Mouse (Mus musculus) bone marrow, adult 2 months (tissue): ENCODE results near the gene Aar2. TPM values are rescaled to one million over a fixed set of nuclear protein-coding genes. Genes with fewer than 3 reads are reported as not detected.

Source experiments
- H3K27ac ChIP-seq: fragments of 200-500 bp; 2 replicates; pipeline ENCODE4 v1.5.1; 2012; ENCODE audit warnings: low read depth, mild to moderate bottlenecking, control low read depth, inconsistent platforms, low read length; ENCODE audit not compliant: control insufficient read depth, poor library complexity, insufficient read depth
- H3K4me1 ChIP-seq: fragments of 200-500 bp; 2 replicates; pipeline ENCODE4 v1.6.1; 2011; ENCODE audit warnings: low read length; ENCODE audit not compliant: control insufficient read depth, insufficient read depth
- H3K4me3 ChIP-seq: fragments of 200-500 bp; replicated peaks from 2 replicates; pipeline ENCODE3; 2011; ENCODE audit warnings: mild to moderate bottlenecking, low read depth, low read length, control low read depth; ENCODE audit not compliant: control insufficient read depth
- CTCF ChIP-seq: fragments of 200-500 bp; IDR thresholded peaks from 2 replicates; pipeline ENCODE4 v1.5.1; 2011; ENCODE audit warnings: low read length, control low read depth; ENCODE audit not compliant: control insufficient read depth, insufficient read depth
- POLR2A ChIP-seq: fragments of 200-500 bp; IDR thresholded peaks from 2 replicates; pipeline ENCODE4 v1.6.1; 2011; ENCODE audit warnings: low read depth, mild to moderate bottlenecking, control low read depth, low read length, borderline replicate concordance; ENCODE audit not compliant: control insufficient read depth
- WGBS: fragments of 180-500 bp; shearing (Covaris S2); methylation state at CpG from one replicate; pipeline ENCODE4 v1.1.7; 2018; 5-methylcytosine and 5-hydroxymethylcytosine counted together
- polyA plus RNA-seq: library from polyadenylated mRNA; stranded (reverse); fragments of >200 nt; gene quantifications from 2 replicates; pipeline ENCODE4 v1.2.4, GENCODE M21; 2011; ENCODE audit warnings: low replicate concordance; ENCODE audit not compliant: missing spikeins, insufficient read depth, insufficient read length

Aar2 gene
- polyA plus RNA-seq, 1 experiment = 15.1 TPM

DNA sequence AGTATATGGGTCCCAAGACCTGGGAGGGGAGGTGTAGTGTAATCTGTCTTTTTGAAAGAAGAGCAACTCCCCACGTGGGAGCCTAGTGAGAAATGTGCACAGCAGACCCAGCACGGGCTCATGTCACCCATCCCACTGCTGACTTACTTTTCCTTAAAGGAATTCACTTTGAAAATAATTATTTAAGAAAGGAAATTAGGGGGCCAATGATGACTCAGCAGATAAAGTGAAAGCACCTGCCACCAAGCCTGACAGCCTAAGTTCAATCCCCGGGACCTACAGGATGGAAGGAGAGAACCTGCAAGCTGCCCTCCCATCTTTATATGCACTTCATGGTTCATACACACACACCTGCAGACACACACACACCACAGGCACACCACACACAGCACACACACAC lies 3.6 kb upstream of the Aar2 start:
- TF ChIP-seq POLR2A (no peak), CTCF (no peak)
- H3K4me1 ChIP-seq = no peaks in the 10 kb centered on the region; the same call in 1 of the 2 replicates
- WGBS = 64% methylated on average over 3 of the region's 3 CpGs
- H3K4me3 ChIP-seq = no peak overlapping the region
- H3K27ac ChIP-seq = no peak overlapping the region

DNA sequence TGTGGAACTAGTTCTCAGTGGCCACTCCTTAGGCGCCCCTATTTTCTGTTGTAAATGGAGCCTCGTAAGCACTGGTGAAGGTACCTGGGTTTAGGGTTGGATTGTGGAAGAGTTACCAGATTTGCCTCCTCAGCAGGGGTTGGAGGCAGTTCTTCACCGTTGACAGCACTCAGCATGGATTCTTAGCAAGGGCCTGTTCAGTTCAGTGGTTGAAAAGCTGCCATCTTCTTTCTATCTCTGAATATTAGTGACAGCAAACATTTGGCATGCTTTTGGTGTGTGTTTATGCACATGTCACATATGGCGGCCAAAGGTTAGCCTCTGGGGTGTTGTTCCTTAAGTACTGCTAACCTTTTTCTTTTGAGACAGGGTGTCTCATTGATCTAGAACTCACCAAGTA lies 5.0 kb downstream of the Aar2 start:
- no peak for TF ChIP-seq POLR2A
- no peak for TF ChIP-seq CTCF
- H3K4me3 ChIP-seq = no peak overlapping the region
- 89% methylated on average over 4 of the region's 4 CpGs for WGBS
- H3K4me1 ChIP-seq = no peaks in the 10 kb centered on the region
- H3K27ac ChIP-seq = no peak overlapping the region

DNA sequence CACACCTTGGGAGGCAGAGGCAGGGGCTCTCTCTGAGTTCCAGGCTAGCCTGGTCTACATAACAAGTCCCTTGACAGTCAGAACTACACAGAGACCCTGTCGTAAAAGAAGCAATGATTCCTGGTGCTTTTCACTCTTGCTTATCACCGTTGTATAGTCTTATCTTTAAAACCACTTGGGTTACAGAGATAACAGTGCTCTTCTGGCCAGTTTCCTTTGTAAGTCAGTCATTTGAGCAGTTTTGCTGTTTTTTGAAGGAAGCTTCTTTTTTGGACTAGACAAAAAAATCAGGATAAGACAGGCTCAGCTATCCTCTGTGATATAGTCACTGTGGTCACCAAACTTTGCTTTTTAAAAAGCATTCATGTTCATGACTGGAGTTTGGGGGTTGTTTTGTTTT lies 14.4 kb downstream of the Aar2 start:
- no peaks in the 10 kb centered on the region; the same call in 1 of the 2 replicates for H3K4me1 ChIP-seq
- no peak overlapping the region for H3K4me3 ChIP-seq
- TF ChIP-seq POLR2A (no peak), CTCF (no peak)
- H3K27ac ChIP-seq = no peak overlapping the region
- WGBS = 51% methylated on average over 2 of the region's 2 CpGs

DNA sequence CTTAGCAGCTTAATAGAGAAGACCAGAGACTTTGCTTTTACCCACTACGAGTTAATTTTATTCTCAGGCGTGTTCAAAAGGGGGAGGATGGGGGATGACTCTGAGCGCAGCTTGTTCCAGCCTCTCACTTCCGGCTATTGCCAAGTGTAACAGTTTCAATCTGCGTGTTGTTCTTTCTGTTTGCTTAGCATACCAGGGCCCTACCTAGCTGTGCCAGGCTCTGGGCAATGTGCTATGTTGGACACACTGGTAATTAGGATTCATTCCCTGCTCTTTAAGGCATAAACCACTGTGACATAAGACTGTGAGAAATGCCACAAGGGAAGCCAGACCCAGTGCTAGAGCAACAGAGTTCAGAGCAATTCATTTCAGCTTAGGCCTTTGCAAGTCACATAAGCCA lies 16.2 kb downstream of the Aar2 start:
- H3K4me3 ChIP-seq = no peak overlapping the region
- H3K4me1 ChIP-seq = no peaks in the 10 kb centered on the region
- no peak overlapping the region for H3K27ac ChIP-seq
- 77% methylated on average over 5 of the region's 5 CpGs for WGBS
- TF ChIP-seq POLR2A = no peak
- TF ChIP-seq CTCF = no peak

DNA sequence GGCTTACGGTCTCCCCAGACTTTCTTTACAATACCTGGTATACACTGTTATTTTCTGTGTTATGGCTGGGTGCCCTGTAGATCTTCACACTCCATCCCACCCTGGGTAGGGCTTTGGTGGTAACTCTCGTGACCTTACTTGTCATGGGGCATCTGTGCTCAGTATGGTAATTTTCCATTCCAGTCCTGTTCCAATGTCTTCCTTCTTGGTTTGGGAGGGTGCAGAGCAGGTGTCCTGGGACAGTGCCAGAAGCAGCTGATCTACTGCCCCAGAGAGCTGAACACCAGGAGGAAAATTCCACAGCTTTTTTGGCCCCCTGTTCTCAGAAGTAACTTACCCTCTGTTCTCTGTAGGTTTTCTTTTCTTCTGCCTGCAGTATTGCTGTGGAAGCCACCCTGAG lies 19.1 kb downstream of the Aar2 start:
- TF ChIP-seq POLR2A (no peak), CTCF (no peak)
- 90% methylated on average over 2 of the region's 2 CpGs for WGBS
- H3K4me3 ChIP-seq = no peak overlapping the region
- no peak overlapping the region for H3K27ac ChIP-seq
- no peaks in the 10 kb centered on the region for H3K4me1 ChIP-seq

DNA sequence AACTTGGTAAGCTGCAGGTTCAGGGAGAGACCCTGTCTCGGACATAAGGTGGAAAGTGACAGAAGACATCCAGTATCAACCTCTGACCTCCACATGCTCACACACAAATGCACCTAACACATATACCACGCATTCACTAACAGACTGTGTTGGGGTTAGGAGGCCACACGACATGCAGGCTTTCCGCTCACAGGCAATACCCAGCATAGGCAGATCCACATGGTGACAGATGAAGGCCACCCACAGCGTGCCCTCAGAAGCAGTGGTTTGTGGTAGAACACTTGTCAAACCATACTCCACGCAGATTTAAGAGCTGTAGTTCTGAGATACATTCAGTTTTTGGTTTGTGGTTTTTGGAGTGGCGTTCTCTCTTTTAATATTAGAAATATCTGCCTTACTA lies 21.3 kb downstream of the Aar2 start:
- Histone ChIP-seq H3K4me1 (no peaks in the 10 kb centered on the region), H3K4me3 (no peak overlapping the region), H3K27ac (no peak overlapping the region)
- 77% methylated on average over 7 of the region's 7 CpGs for WGBS
- TF ChIP-seq CTCF (no peak), POLR2A (no peak)

DNA sequence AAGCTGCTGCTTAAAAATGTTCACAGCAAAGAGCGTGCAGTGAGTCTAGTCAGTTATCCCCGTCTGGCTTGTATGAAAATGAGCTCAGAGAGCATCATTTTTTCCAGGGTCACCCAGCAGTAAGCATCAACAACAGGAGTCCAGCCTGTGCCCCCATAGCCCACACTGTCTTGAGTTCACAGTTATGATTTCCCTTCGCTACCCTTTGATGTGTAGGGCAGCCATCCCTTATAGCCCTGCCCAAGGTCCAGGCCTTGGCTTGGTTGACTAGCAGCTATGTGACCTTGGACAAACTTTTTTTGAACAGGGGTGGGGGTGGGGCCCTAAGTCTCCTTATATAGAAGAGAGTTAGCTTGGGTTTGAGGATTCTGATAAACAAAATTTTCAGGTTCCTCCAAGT lies 21.9 kb downstream of the Aar2 start:
- no peak for TF ChIP-seq CTCF
- TF ChIP-seq POLR2A = no peak
- 87% methylated on average over 3 of the region's 3 CpGs for WGBS
- no peaks in the 10 kb centered on the region for H3K4me1 ChIP-seq

DNA sequence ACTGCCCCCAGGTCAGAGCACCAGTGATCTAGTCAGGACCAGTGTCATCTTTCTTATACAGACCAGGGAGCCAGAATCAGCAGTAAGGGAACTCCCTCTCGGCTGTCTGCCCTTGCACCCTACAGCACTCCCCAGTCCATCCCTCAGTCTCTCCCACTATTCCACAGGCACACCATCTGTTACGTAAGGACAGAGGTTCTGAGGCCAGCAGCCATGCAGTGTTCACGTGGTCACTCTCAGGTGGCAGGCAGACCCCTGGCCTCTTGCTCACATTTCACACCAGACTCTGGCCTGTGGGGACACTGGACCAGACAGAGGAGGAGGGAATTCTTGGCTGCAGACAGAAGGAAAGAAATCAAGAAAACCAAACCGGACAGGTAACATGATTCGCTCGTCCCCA lies 24.1 kb downstream of the Aar2 start:
- TF ChIP-seq CTCF = no peak
- TF ChIP-seq POLR2A = no peak

More for the DNA sequence above, 21.9 kb downstream of the Aar2 start:
- no peak overlapping the region for H3K27ac ChIP-seq
- no peak overlapping the region for H3K4me3 ChIP-seq

DNA sequence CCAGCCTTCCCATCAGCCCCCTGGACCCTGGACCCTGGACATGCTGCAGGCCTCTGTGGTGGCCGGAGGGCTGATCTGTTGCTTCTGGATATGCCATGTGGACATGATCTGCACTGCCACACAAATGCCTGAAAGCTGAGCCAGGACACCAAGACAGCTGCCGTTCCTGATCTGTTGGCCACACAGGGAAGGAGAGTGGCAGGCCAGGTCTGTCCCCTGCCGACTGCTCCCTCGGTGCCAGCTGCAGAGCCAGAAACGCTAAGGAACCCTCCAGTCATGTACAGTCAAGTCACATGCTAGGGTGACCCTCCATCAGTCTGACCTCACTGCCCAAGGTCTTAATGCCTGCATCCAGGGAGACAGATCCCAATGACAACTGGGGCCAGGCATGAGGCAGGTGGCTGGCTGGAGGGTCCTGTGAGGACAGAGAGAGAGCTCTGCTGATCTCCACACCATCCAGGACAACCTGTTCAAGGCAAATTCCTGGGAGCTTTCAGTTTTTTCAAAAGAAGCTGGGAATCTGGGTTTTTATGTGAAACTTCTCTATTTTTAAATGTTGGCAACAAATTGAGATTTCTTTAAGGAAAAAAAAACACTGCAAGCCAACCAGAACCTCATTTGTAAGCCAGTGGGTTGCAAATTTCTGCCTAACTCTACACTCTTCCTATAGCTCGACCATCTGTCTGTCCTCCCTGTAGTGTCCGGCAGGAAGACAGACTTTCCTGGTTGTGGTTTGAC lies 29.6 kb downstream of the Aar2 start:
- WGBS = 74% methylated on average over 7 of the region's 7 CpGs
- H3K27ac ChIP-seq = no peak overlapping the region
- H3K4me1 ChIP-seq = no peaks in the 10 kb centered on the region
- no peak for TF ChIP-seq POLR2A
- no peak overlapping the region for H3K4me3 ChIP-seq

More for the DNA sequence above, 24.1 kb downstream of the Aar2 start:
- H3K4me3 ChIP-seq = no peak overlapping the region
- 81% methylated on average over 6 of the region's 6 CpGs for WGBS
- H3K27ac ChIP-seq = no peak overlapping the region
- no peaks in the 10 kb centered on the region for H3K4me1 ChIP-seq
